Mouse (Mus musculus) MN1 (cell line): ENCODE measurements at regions not wholly inside any gene's neighbourhood (a gene's known extent, or its start where the extent isn't known, plus 50 kb on each side); places are given as distances from the start of the nearest gene placed in this dataset.

ENCODE experiments used
- DNase-seq: peaks from one replicate; pipeline ENCODE4 v3.0.0-alpha.2; 2016; ENCODE audit warnings: low spot score

DNA sequence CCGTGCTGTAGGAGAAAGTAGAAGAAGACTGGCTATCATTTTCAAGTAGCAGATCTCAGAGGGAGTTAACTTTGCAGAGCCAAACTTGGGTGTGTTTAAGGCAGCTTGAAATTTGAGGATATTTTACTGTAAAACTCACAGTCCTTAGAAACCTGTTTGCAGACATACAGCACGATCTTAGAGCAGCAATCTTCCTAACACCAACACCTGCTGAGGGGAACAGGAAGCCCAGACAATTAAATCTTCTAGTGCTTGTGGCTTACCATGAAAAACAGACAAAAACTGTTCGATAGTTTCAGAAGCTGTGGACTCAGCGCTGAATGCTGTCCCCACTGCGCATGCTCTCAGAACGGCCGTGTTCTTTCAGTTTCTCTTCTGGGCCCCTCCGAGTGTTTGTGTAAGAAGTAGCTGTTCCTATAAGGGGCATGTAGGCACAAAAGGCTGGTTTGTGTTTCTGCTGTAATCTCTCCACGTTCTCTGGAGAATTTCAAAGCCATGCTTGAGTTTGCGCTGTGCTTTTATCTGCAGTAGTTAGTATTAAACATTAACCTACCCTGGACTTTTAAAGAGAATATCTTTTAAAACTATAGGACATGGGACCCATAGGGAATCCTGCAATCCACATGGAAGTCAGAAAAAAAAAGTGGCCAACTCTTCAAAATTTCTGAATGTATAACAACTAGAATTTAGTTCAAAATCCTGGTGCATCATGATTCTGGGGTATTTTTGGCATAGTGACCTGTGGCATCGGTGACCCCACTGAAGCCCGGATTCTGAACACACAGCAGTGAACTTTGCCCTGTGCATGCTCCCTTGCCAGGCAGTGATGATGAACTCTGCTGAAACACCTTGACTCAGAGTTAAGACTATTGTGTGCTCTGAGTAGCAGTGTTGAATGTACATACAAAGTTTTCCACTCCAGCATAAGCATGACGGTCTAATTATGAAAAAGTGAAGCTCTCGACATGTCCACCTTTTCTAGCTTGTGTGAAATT, 584.4 kb downstream of the Etnk1 start:
- no peak for DNase-seq

DNA sequence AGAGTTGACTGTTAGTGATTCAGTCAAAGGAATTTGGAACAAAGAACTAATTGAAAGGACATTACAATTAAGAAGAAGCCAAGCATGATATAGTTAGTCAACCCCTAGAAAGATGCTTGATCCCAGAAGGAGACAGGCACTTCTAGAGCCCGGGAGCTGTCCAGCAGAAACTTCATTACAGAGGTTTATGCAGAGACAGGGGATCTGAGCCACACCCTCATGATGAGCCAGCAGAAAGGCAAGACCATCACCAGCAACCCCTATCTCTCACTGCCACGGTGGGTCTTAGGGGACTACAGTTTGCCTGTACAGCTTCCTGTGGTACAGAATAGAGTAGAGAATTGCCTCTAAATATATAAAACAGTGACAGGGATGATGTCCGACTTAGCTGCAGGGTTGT, 590.4 kb downstream of the Etnk1 start:
- DNase-seq = no peak

DNA sequence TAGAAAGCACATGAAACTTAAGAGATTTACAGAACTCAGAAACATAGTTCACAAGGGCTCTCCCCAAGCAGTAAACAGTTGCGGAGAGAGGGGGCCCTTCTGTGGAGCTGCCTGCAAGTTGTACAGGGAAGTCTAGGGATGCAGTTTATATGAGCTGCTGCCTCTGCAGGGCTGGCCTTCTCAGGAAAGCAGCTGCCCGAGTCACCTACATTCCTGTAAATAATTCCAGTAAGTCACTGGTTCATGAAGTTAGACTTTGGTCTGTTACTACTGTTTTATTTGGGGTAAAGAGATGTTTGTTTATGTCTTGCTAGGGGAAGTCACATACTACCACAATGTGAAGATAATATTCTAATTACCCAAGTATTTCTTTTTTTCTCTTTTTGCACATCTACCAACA, 601.1 kb downstream of the Etnk1 start:
- no peak for DNase-seq
